In genomic region chr12:109100381-109100780, GRCm38 (mm10) we compare ENCODE assay signal across 35 mouse cellular contexts. TPM values are rescaled to one million over a fixed set of nuclear protein-coding genes. Genes with fewer than 3 reads are reported as not detected.
"Had no signal": no experiment of that assay in that cellular context is flagged by ENCODE, and none has a peak within 500 bp of the region (broad histone marks: within the 10 kb centered on the region; RNA-seq: fewer than 3 reads in every experiment).

No protein-coding gene starts in this region.

- ATAC-seq: liver, postnatal 0 days; lung, postnatal 0 days; midbrain, embryonic 13.5 days; midbrain, embryonic 15.5 days; midbrain, embryonic 16.5 days had no signal

- H3K27ac ChIP-seq: limb, embryonic 10.5 days; limb, embryonic 12.5 days; limb, embryonic 13.5 days; limb, embryonic 15.5 days; liver, embryonic 13.5 days; liver, embryonic 14.5 days; liver, embryonic 15.5 days; lung, embryonic 15.5 days; macrophage; midbrain, embryonic 10.5 days; midbrain, embryonic 12.5 days; midbrain, embryonic 13.5 days; midbrain, embryonic 15.5 days; neural tube, embryonic 12.5 days; neural tube, embryonic 13.5 days had no signal

- H3K9ac ChIP-seq: limb, embryonic 12.5 days; limb, embryonic 13.5 days; limb, embryonic 15.5 days; liver, embryonic 13.5 days; liver, embryonic 14.5 days; liver, embryonic 15.5 days; liver, postnatal 0 days; lung, embryonic 14.5 days; lung, embryonic 15.5 days; midbrain, embryonic 12.5 days; midbrain, embryonic 13.5 days; midbrain, embryonic 15.5 days; neural tube, embryonic 12.5 days; neural tube, embryonic 13.5 days had no signal

- H3K36me3 ChIP-seq: limb, embryonic 10.5 days; limb, embryonic 12.5 days; limb, embryonic 13.5 days; limb, embryonic 15.5 days; liver, embryonic 13.5 days; liver, embryonic 15.5 days; lung, embryonic 15.5 days; midbrain, embryonic 10.5 days; midbrain, embryonic 12.5 days; midbrain, embryonic 13.5 days; midbrain, embryonic 15.5 days; neural tube, embryonic 12.5 days; neural tube, embryonic 13.5 days had no signal

- DNase-seq: left cerebral cortex, postnatal 4 days; liver; liver, embryonic 13.5 days; liver, postnatal 0 days; lung, adult 18-20 months; lung, adult 2 months; lung, embryonic 14.5 days; lung, postnatal 10 days; lung, postnatal 14 days; lung, postnatal 36 days; lung, postnatal 4 days; midbrain, embryonic 14.5 days had no signal

- H3K4me3 ChIP-seq: limb, embryonic 10.5 days; limb, embryonic 12.5 days; limb, embryonic 13.5 days; limb, embryonic 15.5 days; liver, embryonic 13.5 days; liver, embryonic 15.5 days; lung, embryonic 15.5 days; megakaryocyte, embryonic 14.5 days; midbrain, embryonic 10.5 days; midbrain, embryonic 12.5 days; midbrain, embryonic 13.5 days; midbrain, embryonic 15.5 days; myocyte; neural tube, embryonic 12.5 days; neural tube, embryonic 13.5 days had no signal

- H3K27me3 ChIP-seq: limb, embryonic 12.5 days; limb, embryonic 13.5 days; limb, embryonic 15.5 days; liver, embryonic 13.5 days; liver, embryonic 15.5 days; lung, embryonic 15.5 days; midbrain, embryonic 12.5 days; midbrain, embryonic 13.5 days; midbrain, embryonic 15.5 days; neural tube, embryonic 12.5 days; neural tube, embryonic 13.5 days had no signal

- H3K9me3 ChIP-seq: limb, embryonic 10.5 days; limb, embryonic 12.5 days; limb, embryonic 13.5 days; limb, embryonic 15.5 days; liver, embryonic 13.5 days; liver, embryonic 15.5 days; lung, embryonic 15.5 days; midbrain, embryonic 10.5 days; midbrain, embryonic 12.5 days; midbrain, embryonic 13.5 days; midbrain, embryonic 15.5 days; neural tube, embryonic 12.5 days; neural tube, embryonic 13.5 days had no signal

- H3K4me1 ChIP-seq: limb, embryonic 10.5 days; limb, embryonic 12.5 days; limb, embryonic 13.5 days; limb, embryonic 15.5 days; liver, embryonic 13.5 days; liver, embryonic 15.5 days; lung, embryonic 15.5 days; megakaryocyte, embryonic 14.5 days; midbrain, embryonic 10.5 days; midbrain, embryonic 12.5 days; midbrain, embryonic 13.5 days; midbrain, embryonic 15.5 days; neural tube, embryonic 12.5 days; neural tube, embryonic 13.5 days had no signal

- H3K4me2 ChIP-seq: limb, embryonic 12.5 days; limb, embryonic 13.5 days; limb, embryonic 15.5 days; liver, embryonic 13.5 days; liver, embryonic 15.5 days; lung, embryonic 14.5 days; lung, embryonic 15.5 days; midbrain, embryonic 11.5 days; midbrain, embryonic 12.5 days; midbrain, embryonic 13.5 days; midbrain, embryonic 15.5 days; neural tube, embryonic 12.5 days; neural tube, embryonic 13.5 days had no signal

RNA-seq across cellular contexts. Expression of gene Begain, which starts 32.4 kb away (rescaled TPM):
- total RNA-seq: liver, adult 2 months; megakaryocyte, adult 5-6 weeks; megakaryocyte-erythroid progenitor cell, adult 5-6 weeks; monocyte, adult 5-6 weeks had no signal
- polyA plus RNA-seq: liver, adult 2 months; macrophage had no signal
